Mouse (Mus musculus) kidney, embryonic 15.5 days (tissue): ENCODE data around the gene Flt3. TPM values are rescaled to one million over a fixed set of nuclear protein-coding genes. Genes with fewer than 3 reads are reported as not detected.
A peak's percentile ranks its signal among the peaks of the same experiment; 100 is the strongest.

ENCODE experiments used
- ATAC-seq: fragments of 200-750 bp; cut with Nextera tagmentation; replicated peaks from 2 replicates; pipeline ENCODE4 v1.8.0; 2017; ENCODE audit warnings: moderate TSS enrichment; ENCODE audit not compliant: low FRiP score
- H3K27ac ChIP-seq: fragments of 300-500 bp; sonication (generic); 2 replicates; pipeline ENCODE4 v1.5.1; 2015; ENCODE audit warnings: mild to moderate bottlenecking, inconsistent platforms
- H3K27me3 ChIP-seq: fragments of 300-500 bp; sonication (generic); 2 replicates; pipeline ENCODE4 v1.6.1; 2015; ENCODE audit warnings: inconsistent platforms
- H3K36me3 ChIP-seq: fragments of 300-500 bp; sonication (generic); 2 replicates; pipeline ENCODE4 v1.6.1; 2015; ENCODE audit warnings: inconsistent platforms
- H3K4me1 ChIP-seq: fragments of 300-500 bp; sonication (generic); 2 replicates; pipeline ENCODE4 v1.6.1; 2015; ENCODE audit warnings: inconsistent platforms
- H3K4me2 ChIP-seq: fragments of 300-500 bp; sonication (generic); 2 replicates; pipeline ENCODE4 v1.6.1; 2015; ENCODE audit warnings: moderate library complexity, mild to moderate bottlenecking, inconsistent platforms
- H3K4me3 ChIP-seq: fragments of 300-500 bp; sonication (generic); replicated peaks from 2 replicates; pipeline ENCODE4 v1.5.1; 2015; ENCODE audit warnings: mild to moderate bottlenecking, inconsistent platforms
- H3K9ac ChIP-seq: fragments of 300-500 bp; sonication (generic); 2 replicates; pipeline ENCODE4 v1.6.1; 2015; ENCODE audit warnings: mild to moderate bottlenecking, inconsistent platforms
- H3K9me3 ChIP-seq: fragments of 300-500 bp; sonication (generic); replicated peaks from 2 replicates; pipeline ENCODE4 v1.6.1; 2016; ENCODE audit warnings: inconsistent platforms
- WGBS: fragments of 180-500 bp; shearing (Covaris S2); methylation state at CpG from one replicate; pipeline ENCODE4 v1.1.7; 2015; ENCODE audit warnings: mixed read lengths; 5-methylcytosine and 5-hydroxymethylcytosine counted together
- polyA plus RNA-seq: library from polyadenylated mRNA; unstranded; fragments of >200 nt; fragmentation: Nextera tagmentation; extraction: Ambion mirVana; gene quantifications from 2 replicates; pipeline ENCODE4 v1.2.1, GENCODE M21; 2015

Gene Flt3
- polyA plus RNA-seq, 1 experiment from 2014 or later, result 0.05 TPM

DNA sequence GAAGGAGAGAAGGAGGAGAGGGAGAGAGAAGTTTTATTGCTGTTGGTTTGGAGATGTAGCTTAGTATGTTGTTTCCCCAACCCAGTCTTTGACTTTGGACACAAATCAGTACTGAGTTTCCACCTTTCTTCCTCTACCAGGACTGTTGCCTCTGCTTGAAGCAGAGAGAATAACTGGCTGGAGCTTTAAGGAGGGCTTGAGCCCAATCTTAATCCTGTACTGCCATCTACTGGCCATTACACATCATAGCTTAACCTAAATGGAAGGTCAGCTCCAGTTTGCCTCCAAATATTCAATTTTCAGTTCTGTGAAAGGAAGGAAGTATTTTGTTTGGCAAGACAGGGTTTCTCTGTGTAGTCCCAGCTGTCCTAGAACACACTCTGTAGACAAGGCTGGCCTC, 80.6 kb downstream of the Flt3 start:
- Histone ChIP-seq H3K4me1 (peaks cover 11% of the 10 kb centered on the region), H3K4me3 (no peak overlapping the region), H3K9ac (no peak overlapping the region), H3K27me3 (peaks cover 81% of the 10 kb centered on the region), H3K36me3 (no peaks in the 10 kb centered on the region), H3K9me3 (no peaks in the 10 kb centered on the region), H3K4me2 (no peak overlapping the region), H3K27ac (no peak overlapping the region)
- ATAC-seq, result 0 out of 2 replicates have a peak, but pooled peaks have one; percentile 31

DNA sequence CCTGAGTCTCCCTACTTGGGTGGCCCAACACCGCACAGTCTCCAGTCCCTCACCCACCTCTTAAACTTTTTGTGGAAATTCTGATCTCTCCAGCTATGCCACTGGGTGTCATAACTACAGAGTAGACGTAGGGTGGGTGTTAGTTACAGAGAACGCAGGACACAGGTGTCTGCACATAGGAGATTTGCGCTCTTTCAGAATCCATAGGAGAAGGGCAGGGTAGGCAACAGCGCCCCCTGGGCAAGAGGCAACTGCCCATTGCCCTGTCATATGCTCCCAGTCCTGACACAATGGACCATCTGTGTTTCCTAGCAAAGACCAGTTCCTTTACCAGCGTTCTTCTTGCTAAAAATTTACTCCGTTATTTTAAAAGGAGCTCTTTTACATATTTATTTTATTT, 82.3 kb downstream of the Flt3 start:
- Histone ChIP-seq H3K4me2 (no peak overlapping the region), H3K9ac (no peak overlapping the region), H3K36me3 (no peaks in the 10 kb centered on the region), H3K9me3 (no peaks in the 10 kb centered on the region), H3K27ac (no peak overlapping the region), H3K4me1 (peaks cover 11% of the 10 kb centered on the region), H3K27me3 (peaks cover 93% of the 10 kb centered on the region), H3K4me3 (no peak overlapping the region)
- ATAC-seq, result no peak
- 31% methylated on average over 7 of the region's 7 CpGs for WGBS

DNA sequence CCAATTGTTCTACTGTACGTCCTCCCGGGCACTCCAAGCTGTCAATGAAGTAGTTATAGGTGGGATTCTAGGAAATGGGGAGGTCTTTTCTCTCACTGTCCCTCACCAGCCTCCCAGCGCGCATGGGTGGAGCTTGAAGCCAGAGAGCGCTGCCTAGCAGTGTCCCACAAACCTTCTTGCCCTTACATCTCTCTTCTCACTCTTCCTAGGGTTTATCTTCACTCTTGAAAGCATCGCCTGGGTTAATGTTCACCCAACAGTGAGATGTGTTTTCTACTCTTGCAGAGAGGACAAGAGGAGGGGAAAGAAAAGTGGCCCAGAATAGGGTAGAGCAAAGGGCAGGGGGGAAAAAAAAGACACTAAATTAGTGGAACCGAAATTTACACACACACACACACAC, 83.0 kb downstream of the Flt3 start:
- no peak overlapping the region for H3K4me2 ChIP-seq
- H3K4me3 ChIP-seq, result no peak overlapping the region
- H3K9me3 ChIP-seq, result no peaks in the 10 kb centered on the region
- H3K27ac ChIP-seq, result no peak overlapping the region
- no peaks in the 10 kb centered on the region for H3K36me3 ChIP-seq
- no peak overlapping the region for H3K9ac ChIP-seq
- 4% methylated on average over 7 of the region's 7 CpGs for WGBS
- H3K27me3 ChIP-seq, result peaks cover 93% of the 10 kb centered on the region
- H3K4me1 ChIP-seq, result peaks cover 11% of the 10 kb centered on the region
- ATAC-seq, result 0 out of 2 replicates have a peak, but pooled peaks have one; percentile 19

DNA sequence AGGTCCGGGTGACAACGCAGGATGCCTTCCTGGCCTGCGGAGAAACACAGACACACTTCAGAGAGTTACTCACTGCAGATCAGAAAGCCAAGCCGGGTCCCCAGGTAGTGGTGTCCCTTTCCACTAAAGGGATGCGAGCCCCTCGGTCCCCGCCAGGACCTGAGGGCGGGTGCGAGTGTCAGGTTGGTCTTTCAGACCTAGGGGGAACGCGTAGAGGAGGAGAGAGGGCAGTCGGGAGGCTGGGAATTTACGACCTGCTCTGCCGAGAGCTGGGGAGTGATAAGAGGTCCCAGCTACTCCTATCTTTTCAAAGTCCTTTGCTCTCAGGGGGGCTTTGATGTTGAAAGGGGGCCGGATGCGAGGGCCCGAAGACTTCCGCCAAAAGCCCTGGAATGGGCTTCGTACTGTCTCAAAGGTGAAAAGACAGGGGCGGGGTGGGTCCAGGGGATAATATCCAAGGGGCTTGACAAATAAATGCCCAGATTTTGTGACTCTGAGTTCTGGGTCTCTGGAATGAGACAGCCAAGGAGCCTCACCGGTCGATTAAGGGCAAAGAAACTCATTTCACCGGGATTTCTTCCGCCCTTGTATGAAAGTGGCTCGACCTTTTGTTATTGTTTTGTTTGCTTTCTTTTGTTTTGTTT, 84.7 kb downstream of the Flt3 start:
- H3K27ac ChIP-seq, result no peak overlapping the region
- peaks cover 11% of the 10 kb centered on the region for H3K4me1 ChIP-seq
- H3K4me2 ChIP-seq, result peak overlapping the region; percentile 20
- ATAC-seq, result no peak
- peaks cover 95% of the 10 kb centered on the region for H3K27me3 ChIP-seq
- H3K9me3 ChIP-seq, result no peaks in the 10 kb centered on the region
- no peaks in the 10 kb centered on the region for H3K36me3 ChIP-seq
- H3K9ac ChIP-seq, result no peak overlapping the region
- WGBS, result under 1% methylated on average over 25 of the region's 25 CpGs
- peak overlapping the region; percentile 11; the same call in 1 of the 2 replicates for H3K4me3 ChIP-seq

DNA sequence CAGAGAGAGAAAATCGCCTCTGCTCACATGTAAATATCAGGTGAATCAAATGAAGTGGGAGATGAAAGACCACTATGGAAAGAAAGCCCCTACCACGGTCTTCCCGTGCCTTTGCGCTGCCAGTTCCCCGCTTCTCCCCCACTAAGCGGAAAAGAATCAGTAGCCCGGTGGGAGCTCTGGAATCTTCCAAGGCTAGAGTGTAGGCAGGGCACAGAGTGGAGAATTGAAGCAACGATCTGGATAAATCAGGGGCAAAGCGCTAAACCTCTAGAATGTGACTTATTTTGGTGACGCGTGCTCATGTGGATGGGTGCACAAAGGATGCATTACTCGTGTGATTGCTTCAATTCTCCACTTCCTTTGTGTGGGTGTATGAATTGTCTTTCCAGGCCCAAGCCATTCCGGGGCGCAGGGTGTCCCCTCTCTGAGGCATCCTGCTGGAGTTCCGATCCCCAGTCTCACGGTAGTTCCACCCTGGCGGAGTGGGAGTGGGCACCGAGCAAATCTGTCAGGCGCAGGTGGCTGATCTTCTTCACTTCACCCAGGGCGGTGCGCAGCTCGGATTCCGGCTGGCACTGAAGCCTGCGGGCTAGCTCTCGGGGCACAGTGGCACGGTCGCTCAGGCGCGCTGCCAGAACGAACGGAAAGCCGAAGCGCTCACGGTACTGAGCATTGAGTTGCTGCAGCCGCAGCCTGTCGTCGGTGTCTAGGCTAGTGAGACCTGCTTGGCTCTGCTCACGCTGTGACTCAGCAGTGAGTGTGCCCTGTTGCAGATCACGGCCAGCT, 85.5 kb downstream of the Flt3 start:
- no peaks in the 10 kb centered on the region for H3K9me3 ChIP-seq
- ATAC-seq, result no peak
- no peaks in the 10 kb centered on the region for H3K36me3 ChIP-seq
- H3K4me2 ChIP-seq, result peak overlapping the region; percentile 20
- 1% methylated on average over 39 of the region's 39 CpGs for WGBS
- no peak overlapping the region for H3K27ac ChIP-seq
- no peak overlapping the region for H3K9ac ChIP-seq
- peaks cover 11% of the 10 kb centered on the region for H3K4me1 ChIP-seq
- H3K27me3 ChIP-seq, result peaks cover 95% of the 10 kb centered on the region
- peak overlapping the region; percentile 11; the same call in 1 of the 2 replicates for H3K4me3 ChIP-seq

DNA sequence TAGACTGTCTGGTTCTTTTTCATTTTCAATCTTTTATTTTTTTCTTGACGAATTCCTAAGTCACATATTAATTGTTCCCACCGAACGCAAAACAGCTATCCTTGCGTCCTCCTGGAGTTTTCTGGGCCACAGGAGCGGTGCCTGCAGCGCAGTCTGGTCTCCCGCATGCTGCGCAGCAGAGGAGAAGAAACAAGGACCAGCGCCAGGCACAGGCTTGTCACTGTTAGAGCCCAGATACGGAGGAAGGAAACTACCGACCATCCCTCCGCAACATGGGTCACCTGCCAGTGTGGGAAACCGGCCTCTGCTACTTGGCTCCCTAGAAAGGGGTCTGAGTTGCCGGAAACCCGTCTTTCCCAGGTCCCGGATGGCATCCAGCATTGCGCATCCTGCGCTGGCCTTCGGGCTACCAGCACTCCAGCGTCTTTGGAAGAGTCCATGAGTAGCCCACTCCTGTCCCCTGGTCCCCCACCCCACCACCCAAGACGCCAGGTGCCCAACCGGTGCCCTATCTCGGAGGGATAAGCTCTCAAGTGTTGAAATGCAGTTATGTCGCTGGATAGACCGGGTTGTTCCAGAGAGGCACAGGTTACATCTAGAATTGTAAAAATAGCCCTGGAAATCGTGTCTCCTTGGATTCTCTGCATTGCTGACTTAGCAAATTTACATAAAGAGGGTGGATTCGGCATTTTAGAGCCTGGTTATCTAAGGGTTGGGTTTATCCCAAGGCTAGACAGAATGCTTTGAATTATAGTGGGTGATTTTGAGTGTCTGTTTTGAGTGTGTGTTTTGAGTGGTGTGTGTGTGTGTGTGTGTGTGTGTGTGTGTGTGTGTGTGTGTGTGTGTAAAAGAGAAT, 87.2 kb downstream of the Flt3 start:
- 2% methylated on average over 27 of the region's 27 CpGs for WGBS
- Histone ChIP-seq H3K36me3 (no peaks in the 10 kb centered on the region), H3K9ac (no peak overlapping the region), H3K4me1 (peaks cover 11% of the 10 kb centered on the region), H3K27ac (no peak overlapping the region), H3K4me2 (no peak overlapping the region), H3K27me3 (peaks cover 100% of the 10 kb centered on the region), H3K4me3 (no peak overlapping the region), H3K9me3 (no peaks in the 10 kb centered on the region)
- no peak for ATAC-seq

DNA sequence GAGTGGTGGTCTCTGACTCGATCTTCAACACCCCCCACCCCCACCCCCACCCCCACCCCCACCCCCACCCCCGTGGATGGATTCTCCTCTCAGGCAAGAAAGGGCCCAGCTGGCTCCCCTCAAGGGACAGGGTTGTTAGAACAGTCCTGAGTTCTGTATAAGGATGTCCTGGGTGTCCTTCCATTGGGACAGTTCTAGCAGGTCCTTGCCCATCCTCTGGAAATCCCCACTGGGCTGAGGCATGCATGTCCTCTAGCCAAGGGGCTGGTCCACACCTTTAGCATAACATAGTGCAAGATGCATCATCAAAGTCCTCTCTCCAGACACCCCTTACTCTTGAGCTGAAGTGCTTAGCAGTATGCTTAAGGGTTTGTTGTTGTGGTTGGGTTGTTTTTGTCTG, 90.5 kb downstream of the Flt3 start:
- WGBS, result 8% methylated on average over 2 of the region's 2 CpGs
- ATAC-seq, result no peak
- H3K9me3 ChIP-seq, result no peaks in the 10 kb centered on the region
- peaks cover 23% of the 10 kb centered on the region for H3K4me1 ChIP-seq
- H3K9ac ChIP-seq, result no peak overlapping the region
- H3K36me3 ChIP-seq, result no peaks in the 10 kb centered on the region
- no peak overlapping the region for H3K4me3 ChIP-seq
- H3K4me2 ChIP-seq, result no peak overlapping the region
- H3K27ac ChIP-seq, result no peak overlapping the region
- H3K27me3 ChIP-seq, result peaks cover 100% of the 10 kb centered on the region

DNA sequence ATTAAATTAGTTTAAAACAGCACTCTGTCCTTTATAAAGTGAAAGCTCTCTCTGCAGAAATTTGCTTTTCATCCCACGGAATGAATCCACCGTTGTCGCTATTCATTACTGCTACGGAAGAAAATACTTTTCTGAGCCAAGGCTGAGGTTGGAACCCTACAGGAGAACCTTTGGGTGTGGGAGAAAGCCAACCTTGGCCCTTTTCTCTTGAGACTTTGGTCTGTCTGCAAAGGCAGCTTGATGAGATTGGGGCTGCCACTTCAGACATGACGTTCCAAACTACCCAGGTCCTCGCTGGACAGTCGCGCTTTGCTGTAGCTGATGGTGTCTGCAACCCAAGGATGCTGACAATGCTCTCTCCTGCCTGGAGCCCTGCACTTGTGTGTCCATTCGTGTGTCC, 91.8 kb downstream of the Flt3 start:
- no peak for ATAC-seq
- Histone ChIP-seq H3K27me3 (peaks cover 100% of the 10 kb centered on the region), H3K4me2 (no peak overlapping the region), H3K9ac (no peak overlapping the region), H3K27ac (no peak overlapping the region), H3K4me1 (peaks cover 29% of the 10 kb centered on the region), H3K9me3 (no peaks in the 10 kb centered on the region), H3K36me3 (no peaks in the 10 kb centered on the region), H3K4me3 (no peak overlapping the region)
- WGBS, result 8% methylated on average over 9 of the region's 9 CpGs

DNA sequence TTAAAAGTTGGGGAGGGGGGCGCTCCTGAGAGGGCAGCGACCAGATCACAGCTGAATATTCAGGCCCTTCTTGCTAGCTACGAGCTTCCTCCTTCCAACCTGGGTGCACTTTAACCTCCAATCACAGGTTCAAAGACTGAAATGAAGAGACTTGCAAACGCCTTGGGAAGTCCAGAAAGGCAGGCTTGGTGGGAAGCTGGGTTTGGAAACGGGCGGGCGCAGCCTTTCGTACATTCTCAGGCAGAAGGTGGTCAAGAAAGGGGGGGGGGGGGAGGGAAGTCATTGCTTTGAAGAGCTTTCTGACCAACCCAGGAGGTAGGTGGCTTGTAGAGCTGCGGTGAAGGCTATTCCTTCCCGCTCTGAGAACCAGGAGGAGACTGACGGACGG, 92.9 kb downstream of the Flt3 start:
- Histone ChIP-seq H3K36me3 (no peaks in the 10 kb centered on the region), H3K9me3 (no peaks in the 10 kb centered on the region), H3K27ac (no peak overlapping the region), H3K27me3 (peaks cover 100% of the 10 kb centered on the region), H3K4me2 (no peak overlapping the region), H3K4me1 (peaks cover 29% of the 10 kb centered on the region), H3K4me3 (0 out of 2 replicates have a peak overlapping the region, but pooled peaks have one; percentile 25), H3K9ac (no peak overlapping the region)
- 3% methylated on average over 12 of the region's 12 CpGs for WGBS
- no peak for ATAC-seq

DNA sequence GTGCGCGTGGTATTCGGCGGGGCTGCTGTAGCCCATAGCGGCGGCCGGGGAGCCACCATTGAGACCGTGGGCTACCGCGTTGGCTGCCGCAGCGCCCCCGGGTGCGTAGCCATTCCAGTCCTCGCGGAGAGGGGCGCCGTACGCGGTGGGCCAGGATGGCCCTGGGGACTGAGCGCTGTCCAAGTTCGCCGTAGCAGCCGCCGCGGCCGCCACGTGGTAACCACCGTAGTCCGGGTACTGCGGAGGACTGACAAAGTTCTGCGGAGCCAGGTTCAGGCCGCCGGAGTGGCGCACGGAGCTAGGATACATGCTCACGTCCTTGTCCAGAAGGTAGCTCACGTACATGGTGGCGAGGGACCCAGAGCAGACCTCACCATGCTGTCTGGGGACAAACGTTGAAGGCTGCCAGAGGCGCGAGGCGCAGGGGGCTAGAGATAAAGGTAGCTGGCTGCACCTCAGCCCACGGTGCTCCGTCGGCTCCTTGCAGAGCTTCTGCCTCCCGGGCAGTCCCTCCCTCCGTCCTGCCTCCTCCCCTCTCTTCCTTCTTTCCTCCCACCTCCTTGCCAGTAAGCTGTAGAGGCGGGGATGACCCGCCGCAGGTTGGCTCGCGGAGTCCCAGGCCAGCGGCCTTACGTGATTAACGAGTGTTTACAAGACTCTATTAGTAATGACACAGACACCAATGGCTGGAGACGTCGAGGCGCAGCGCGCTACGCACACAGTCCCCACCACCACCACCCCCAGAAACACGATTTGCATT, 93.5 kb downstream of the Flt3 start, which contains the start of gene Cdx2:
TSS of gene Cdx2 (minus strand) at position 633 of the 760 bp plus-strand sequence.
- no peaks in the 10 kb centered on the region for H3K9me3 ChIP-seq
- WGBS, result under 1% methylated on average over 63 of the region's 63 CpGs
- ATAC-seq, result 0 out of 2 replicates have a peak, but pooled peaks have one; percentile 26
- H3K27ac ChIP-seq, result no peak within 1 kb of the TSS
- no peak within 1 kb of the TSS for H3K9ac ChIP-seq
- no peaks in the 10 kb centered on the region for H3K36me3 ChIP-seq
- H3K4me2 ChIP-seq, result peak within 1 kb of the TSS; percentile 36
- H3K27me3 ChIP-seq, result peaks cover 100% of the 10 kb centered on the region
- peaks cover 29% of the 10 kb centered on the region for H3K4me1 ChIP-seq
- peak within 1 kb of the TSS; percentile 25 for H3K4me3 ChIP-seq

DNA sequence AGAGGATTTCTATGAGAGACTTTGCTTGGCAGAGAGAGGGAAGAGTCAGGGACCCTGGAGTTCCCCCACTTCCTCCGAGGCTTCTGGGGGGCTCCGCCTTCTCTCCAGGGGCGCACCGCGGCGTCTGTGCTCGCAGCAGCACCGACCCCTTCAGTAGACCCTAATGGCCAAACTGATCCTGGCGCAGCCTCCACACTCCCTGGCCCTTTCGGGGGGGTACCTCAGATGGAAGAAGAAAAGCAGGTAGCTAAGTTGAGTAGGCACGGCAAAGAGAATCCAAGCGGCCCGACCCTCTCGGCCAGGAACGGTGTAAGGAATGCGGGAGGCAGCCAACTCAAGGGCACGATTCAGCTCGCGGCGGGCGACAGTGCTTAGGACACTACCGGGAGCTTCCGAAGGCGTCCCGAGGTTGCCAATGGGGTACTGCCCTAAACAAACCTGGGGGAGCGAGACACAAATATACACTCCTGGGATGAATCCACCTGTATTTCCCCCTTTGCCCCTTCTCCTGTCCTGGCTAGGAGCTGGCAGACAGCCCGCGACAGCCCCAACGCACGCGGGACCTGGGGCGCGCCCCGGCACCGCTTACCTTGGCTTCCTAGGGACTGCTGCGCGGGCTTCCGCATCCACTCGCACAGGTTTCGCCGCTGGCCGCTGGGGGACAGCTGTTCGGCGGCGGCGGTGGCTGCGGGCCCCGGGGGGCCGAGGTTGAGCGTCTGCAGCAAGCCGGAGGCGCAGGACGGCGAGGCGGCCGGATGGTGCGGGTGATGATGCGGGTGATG, 94.2 kb downstream of the Flt3 start:
- H3K9ac ChIP-seq, result no peak overlapping the region
- no peak overlapping the region for H3K27ac ChIP-seq
- peaks cover 32% of the 10 kb centered on the region for H3K4me1 ChIP-seq
- no peak for ATAC-seq
- H3K4me2 ChIP-seq, result peak overlapping the region; percentile 36
- H3K9me3 ChIP-seq, result no peaks in the 10 kb centered on the region
- no peaks in the 10 kb centered on the region for H3K36me3 ChIP-seq
- peak overlapping the region; percentile 25 for H3K4me3 ChIP-seq
- WGBS, result under 1% methylated on average over 55 of the region's 58 CpGs
- H3K27me3 ChIP-seq, result peaks cover 100% of the 10 kb centered on the region
